Mouse (Mus musculus): Measurements from ENCODE around the gene Spsb3. TPM values are rescaled to one million over a fixed set of nuclear protein-coding genes. Genes with fewer than 3 reads are reported as not detected.

Spsb3 gene
- 10 to 100 TPM; 31.5 to 35.6 TPM for total RNA-seq (2021)
- long read RNA-seq, experiment 1, transcript Spsb3-203 (7 exons, 1,641 nt) = major isoform, 34 of 103 reads
- long read RNA-seq, experiment 1, transcript Spsb3-209 (7 exons, 1,953 nt) = major isoform, 34 of 103 reads
- long read RNA-seq, experiment 1, partial matches to known transcripts = 9 of 103 reads
- long read RNA-seq, experiment 1, other reads (novel, unspliced or antisense) = 20 of 103 reads
- long read RNA-seq, experiment 2, transcript Spsb3-209 (7 exons, 1,953 nt) = major isoform, 34 of 57 reads
- long read RNA-seq, experiment 2, transcript Spsb3-203 (7 exons, 1,641 nt) = minor isoform, 12 of 57 reads
- long read RNA-seq, experiment 2, partial matches to known transcripts = 1 of 57 reads
- long read RNA-seq, experiment 2, other reads (novel, unspliced or antisense) = 7 of 57 reads

DNA sequence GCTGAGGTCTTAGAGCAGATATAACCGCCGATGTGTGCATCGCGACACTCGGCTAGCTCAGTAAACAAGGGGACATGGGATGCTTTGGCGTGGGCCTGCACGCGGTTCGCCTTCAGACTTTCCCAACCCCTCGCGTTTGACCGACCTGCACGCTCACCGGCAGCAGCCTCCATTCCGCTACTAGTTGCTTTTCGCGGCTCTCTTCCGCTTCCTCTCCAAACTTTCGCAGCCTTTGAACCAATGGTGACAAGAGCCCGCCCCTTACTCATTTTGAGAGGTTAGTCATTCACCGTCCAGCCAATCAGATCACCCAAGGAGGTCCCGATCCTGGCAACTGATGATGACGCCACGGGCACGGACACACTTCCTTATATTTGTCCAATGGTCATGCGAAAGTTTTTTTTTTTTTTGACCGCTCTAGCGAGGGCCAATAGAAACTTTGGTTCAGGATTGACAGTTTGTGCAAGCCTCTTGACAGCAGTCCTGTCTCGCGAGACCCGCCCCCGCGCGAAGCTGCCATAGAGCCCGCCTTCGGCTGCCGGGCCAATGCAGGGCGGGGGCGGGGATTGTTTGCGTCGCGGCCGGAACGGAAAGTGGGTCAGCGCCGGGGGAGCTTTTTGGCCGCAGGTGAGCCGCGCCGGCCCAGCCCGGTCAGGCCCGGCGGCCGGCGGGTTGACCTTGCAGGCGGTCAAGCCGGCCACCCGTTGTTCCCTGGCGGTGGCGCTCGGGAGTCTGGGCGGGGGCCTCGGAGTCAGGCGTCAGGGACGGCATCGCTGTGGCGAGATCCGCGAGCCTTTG lies at the start of gene Spsb3, which contains the start of gene Nubp2:
Spsb3 (plus strand) TSS at position 510 of the 798 bp plus-strand sequence.
Nubp2 (minus strand) TSS at position 216 of the 798 bp plus-strand sequence.
- peak; percentile 98 for DNase-seq

DNA sequence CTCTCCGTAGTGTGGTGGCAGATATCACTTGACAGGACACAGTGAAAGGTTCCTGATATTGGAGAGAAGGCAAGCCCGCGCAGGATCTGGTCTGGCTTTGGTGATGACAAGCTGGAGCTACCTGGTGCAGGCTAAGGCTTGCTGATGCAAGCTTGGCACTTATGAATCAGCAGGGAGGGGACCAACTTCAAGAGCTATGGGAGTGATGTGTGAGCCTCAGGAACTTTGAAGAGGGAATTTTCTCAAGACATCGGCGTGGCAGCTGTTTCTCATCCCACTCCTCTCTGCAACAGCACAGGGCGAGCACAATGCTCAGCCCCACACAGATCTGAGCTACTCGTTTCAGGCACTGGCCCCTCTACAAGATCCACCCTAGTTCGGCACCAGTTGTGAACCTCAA lies 46.6 kb upstream of the Spsb3 start, which contains the start of gene Hagh:
Hagh (plus strand) TSS at position 302 of the 400 bp plus-strand sequence.
- DNase-seq = no peak

DNA sequence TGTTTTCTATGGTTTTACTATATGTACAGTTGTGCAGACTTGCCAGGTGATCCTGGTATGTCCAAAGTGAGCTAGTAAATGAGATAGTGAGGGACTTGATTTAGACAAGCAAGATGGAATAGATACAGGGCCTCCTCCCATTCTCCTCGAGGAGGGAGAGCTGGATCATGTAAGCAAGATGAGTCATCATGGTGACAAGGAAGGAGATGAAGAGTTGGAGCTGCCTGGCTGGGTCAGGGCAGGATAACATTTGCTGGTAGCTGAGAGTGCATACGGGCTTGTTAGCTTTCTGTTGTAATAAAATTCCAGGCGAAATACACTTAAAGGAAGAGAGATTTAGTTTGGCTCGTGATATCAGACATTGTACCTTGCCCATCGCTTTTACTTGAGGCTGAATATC lies 46.1 kb upstream of the Spsb3 start:
- no peak for DNase-seq

DNA sequence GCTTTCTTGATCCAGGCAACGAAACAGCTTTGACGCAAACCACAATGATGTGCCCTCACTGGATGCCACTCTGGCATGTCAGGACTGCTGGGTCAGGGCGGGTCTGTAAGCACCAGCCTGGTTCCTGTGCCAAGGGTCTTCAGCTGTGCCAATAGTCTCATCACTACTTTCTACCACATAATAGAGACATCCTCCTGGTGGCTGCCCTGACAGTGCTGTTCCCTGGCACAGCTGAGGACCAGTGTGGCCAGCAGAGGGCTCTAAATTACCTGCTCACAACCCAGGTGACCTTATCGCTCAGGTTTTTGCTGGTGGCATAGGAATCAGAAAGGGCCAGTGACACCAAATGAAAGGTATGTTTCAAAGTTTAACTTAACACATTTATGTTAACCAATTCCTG lies 45.3 kb upstream of the Spsb3 start:
- peak; percentile 22 for DNase-seq

DNA sequence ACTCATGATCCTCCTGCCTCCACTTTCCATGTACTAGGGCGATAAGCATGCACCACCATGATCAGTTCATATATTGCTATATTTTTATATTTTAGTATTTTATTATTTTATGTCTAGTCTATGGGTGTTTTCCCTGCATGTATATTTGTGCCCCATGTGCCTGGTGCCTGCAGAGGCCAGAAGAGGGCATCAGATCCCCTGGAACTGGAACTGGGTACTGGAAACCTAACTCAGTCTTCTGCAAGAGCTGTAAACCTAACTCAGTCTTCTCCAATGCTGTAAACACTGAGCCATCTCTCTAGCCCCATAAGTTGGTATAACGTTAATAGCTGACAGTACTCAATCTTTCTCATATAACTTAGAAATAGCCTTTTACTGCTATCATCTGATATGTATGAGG lies 43.8 kb upstream of the Spsb3 start:
- no peak for DNase-seq

DNA sequence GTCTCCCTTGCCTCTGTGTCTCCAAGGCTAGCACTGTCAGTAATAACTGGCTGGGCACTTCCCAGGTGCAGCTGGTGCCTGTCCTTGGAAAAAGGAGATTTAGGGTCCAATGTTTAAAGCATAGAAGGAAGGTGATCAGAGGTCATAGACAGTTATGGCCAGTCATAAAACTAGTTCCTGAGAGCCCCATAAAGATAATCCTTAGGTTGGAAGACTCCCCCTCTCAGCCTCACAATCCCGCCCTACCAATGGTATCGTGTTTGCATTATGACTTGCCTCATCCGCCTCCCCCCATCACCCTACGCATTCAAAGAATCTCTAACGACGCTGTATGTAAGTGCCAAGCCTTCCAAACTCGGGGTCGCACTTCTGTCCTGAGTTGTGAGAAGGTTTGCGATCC lies 41.9 kb upstream of the Spsb3 start:
- DNase-seq = no peak

DNA sequence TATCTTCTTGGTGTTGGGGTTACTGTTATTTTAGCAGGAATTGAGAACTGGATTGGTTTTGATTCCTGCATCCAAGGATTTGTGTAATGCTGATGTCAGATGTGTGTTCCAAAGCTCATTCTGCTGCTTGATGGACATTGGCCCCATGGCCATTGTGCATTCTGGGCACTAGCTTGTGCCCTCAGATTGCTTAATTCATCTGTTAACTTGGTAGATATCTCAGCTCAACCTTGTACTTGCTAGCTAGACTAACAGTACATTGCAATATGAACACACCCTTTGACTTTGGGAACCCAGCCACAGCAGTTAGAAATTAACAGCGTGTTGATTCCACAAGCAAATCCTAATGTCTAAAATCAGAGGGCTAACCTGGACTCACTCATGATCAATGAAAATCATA lies 39.1 kb upstream of the Spsb3 start:
- peak; percentile 11 for DNase-seq

DNA sequence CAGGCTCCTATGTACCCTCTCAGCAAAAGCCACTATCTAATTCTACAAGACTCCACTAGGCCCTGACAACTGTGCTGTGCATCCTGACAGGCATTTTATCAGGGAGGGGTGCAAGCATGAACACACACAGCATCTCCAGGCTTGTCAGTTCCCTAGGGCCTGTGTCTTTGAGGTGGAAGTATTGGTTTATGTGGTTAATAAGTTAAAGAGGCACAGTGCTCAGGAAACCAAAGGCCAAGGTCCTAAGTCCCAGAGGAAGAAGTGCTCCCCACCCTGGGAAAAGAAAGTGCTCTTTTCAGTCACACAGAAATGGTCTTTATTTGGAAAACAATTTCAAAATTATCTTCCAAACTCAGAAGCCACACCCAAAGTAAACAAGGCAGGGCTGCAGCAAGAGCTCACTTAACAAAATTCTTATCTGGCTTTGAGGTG lies 37.8 kb upstream of the Spsb3 start:
- DNase-seq = no peak

DNA sequence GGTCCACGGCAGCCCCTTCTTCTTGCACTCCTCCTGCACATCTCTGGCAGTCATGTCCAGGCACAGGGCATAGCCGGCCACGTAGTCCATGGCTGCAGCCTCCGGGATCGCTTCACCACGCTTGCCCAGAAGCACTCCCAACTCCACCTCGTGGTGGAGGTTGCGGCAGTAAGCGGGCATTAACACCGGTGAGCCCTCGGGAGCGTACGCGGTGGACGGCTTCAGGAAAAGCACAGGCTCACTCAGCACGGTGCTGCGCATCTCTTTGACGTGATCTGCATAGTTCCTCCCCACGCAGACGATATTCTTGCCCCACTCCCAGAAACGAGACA lies 36.7 kb upstream of the Spsb3 start:
- DNase-seq = no peak

DNA sequence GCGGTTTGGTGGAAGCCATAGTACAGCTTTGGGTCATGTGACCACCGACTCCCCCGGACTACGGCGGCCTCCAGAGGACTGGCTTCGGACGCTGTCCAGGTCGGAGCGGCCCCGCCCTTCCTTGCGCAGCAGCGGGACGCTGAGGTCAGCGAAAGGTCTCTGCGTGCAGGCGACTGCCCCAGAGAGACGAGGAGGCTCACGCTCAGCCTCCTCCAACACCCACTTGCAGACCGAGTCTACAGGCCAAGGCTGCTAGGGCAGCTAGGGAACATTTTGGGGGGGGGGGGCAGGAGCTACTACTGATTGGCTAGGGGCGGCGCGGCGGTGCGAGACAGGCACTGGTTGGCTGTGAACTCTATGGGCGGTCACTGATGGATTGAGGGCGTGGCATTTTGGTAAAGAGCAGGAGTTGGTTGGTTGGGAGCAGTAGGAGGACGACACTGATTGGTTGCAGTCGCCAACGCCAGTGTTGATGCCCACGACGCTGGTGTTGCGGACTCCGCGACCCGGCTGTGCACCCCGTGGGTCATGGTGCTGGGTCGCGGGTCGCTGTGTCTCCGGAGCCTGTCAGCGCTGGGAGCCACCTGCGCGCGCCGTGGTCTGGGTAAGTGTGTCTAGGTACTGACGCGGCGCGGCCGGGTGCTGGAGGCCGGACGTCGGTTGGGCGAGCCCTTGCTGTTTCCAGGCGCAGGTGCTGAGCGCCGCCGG lies 36.2 kb upstream of the Spsb3 start, which contains the start of gene Fahd1:
Fahd1 (minus strand) TSS at position 300 of the 708 bp plus-strand sequence.
- peak; percentile 94 for DNase-seq

DNA sequence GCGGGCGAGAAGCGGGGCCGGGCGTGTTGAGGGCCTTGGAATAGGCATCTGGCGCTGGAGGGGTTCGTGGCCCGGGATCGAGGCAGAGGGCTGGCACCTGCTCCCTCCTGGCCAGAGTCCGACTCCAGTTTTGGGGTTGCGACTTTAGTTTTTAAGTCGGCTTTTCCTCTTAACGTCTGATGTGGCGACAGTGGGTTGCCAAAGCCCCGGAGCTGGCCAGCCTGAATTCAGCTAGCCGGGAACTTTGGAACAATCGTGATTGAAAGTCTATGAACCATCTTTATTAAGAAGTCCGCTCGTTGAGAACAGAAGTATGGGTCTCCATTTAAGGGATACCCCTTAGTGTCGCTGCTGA lies 35.7 kb upstream of the Spsb3 start:
- no peak for DNase-seq

DNA sequence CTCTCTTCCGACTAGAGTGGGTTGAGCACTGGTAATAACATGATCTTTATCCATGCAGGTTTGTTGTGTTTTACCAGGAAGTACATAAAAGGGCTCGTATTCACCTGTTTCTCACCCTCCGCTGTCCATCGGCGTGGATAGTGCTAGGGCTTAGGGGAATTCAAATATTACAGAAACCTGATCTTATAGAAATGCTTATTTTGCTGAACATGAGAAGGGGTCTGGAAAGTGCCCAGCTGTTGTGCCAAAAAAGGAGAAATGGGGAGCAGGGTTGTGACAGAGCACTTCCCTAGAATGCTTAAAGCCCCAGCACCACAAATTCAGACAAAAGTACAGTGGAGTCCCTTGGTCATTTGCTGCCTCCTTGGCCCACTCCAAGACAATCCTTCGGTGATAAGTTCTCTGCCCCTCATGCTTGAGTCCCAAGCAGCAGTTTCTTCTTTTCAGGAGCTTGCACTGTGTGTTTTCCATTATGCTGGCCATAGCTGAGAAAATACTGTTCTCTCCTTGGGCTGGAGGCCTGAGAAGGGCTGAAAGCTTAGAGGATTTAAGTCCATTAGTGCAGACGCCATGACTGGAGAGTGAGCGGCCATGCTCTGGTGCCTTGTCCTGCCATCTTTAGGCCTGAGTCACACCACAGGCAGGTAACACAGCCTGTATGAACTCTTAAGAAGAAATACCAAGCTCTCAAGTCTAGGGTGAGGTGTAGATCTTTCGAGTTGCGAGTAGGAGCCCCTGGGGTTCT lies 34.9 kb upstream of the Spsb3 start:
- no peak for DNase-seq

DNA sequence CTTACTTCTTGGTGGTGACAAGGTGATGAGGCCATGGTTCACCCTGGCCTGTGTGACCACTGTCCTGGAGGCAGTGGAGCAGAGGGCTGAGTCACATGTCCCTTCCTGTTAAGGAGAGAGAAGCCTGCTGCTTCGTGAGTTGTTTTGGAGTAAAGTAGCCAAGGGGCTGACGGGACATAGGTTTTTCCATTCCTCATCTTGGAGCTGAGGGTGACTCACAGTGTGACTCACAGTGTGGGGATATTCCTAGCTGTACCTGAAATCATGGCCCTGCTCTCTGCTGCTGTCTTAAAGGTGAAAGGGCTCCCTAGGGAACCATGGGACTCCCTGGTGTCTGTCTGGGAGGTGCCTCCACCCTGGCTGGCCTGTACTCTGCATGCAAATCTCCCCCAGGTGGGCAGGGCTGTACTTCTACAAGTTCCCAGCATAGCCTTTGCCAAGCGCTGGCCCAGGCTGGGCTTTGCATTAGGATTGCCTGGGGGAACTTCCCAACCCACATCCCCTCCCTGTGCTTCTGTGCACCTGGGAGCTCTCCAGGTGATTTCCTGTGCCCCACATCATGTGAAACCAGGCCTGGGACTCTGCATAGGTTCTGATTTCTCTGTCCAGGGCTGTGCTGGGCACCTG lies 30.5 kb upstream of the Spsb3 start:
- no peak for DNase-seq

DNA sequence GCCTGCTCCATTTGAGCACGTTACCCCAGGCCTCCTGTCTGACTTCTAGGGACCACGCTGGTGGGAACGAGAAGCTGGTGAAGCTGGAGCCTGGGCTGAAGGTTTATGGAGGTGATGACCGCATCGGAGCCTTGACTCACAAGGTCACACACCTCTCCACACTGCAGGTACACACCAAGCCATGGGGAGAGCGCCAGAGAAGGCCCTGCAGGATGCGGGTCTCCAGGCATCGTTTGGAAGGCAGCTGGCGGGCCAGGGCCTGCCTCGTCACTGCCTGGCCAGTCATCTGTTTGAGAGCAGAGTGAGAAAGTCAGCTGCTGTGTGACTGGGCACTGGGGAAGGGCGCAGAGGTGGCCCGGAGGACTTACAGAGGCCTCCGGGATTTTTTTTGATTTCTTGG lies 29.9 kb upstream of the Spsb3 start:
- no peak for DNase-seq

DNA sequence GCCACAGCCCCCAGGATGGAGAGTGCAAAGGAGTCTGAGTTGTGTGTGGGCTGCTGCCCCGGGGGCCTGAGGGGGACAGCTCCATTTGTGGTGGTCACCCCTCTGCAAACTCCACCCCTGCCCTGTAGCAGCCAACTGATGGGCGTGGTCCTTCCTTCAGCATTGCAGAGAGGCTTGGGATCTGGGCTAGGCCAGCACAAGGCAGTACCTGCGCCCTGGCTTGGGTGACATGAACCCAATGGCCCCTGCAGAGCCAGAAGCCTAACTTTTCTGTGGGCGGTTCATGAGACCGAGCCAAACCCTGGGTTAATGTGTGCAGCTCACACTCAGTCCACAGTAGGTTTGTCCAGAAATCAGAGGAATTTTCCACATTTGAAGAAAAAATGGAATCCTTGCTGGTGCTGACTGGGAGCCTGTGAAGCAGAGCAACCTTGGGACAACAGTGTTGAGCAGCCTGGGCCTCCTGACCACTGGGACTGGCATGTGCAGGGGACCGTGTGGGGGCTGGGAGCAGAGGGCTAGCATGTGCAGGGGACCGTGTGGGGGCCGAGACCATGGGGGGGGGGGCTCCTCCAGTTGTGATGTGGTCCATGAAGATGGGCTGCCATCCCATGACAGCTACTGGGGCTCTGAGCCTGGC lies 28.5 kb upstream of the Spsb3 start:
- no peak for DNase-seq

DNA sequence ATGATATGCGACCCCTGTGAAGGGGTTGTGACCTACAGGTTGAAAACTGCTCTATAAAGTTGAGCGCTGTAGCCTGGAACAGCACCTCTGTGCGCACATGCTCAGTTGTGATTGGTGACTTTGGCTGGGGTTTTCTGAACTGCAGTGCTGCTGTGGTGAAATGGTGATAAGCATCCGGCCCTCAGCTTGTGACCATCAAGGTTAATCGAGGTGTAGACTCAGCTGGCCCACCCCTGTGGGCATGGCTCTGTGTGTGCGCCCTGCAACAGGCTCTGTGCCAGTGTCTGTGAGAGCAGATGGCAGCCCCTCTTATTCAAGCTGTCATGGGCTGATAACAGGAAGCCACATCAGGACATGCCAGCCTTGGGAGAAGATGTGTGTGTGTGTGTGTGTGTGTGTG lies 27.5 kb upstream of the Spsb3 start:
- no peak for DNase-seq

DNA sequence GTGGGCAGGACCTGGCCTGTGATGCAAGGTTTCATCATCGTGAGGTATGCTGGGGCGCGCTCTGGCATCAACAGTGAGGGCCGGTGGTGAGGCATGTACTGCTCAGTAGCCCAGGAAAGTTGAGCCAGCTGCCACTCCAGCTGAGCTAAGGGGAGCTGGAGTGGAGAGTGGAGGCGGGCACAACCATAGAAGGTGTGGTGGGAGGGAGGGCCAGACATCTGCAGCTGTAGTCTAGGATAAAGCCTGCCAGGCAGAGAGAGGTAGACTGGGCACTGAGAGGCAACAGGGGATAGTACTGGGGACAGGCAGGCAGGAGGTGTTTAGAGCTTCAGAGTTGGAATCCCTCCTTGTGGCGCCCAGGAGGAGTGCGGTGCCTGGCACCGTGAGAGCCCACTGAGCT lies 26.4 kb upstream of the Spsb3 start:
- no peak for DNase-seq

DNA sequence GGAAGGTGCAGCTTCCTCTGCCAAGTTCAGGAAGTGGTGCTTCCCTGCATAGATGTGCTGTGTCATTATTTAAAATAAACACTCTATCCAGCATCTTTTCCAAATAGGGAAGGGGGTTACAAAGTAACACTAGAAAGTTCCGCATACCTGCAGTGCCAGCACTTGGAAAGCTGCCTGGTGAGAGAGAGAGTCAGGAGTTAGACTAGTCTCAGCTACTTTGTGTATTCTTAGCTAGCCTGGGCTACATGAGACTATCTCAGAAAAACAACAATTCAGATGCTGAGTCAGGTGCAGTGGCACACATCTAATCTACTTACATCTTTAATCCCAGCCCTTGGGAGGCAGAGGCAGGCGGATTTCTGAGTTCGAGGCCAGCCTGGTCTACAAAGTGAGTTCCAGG lies 24.7 kb upstream of the Spsb3 start:
- DNase-seq = no peak

DNA sequence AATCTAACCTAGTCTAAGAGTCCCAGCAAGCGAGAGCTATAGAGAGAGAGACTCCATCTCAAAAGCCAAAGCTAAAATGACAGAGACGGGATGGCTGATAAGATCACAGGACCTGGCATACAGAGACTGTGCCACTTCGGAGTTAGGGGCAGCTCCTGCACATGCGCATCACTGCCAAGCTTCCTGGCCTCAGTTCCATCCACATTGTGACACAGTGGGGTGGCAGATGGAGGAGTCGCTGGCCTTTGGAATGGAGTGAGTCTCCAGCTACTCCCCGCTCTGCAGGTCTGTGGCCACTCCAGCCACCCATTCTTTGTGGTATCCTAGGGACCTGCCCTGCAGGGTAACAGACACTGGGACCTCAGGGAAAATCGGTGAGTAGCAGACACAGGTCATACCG lies 20.7 kb upstream of the Spsb3 start, which contains the start of gene Igfals:
Igfals (plus strand) TSS at position 222 of the 400 bp plus-strand sequence.
- no peak for DNase-seq

DNA sequence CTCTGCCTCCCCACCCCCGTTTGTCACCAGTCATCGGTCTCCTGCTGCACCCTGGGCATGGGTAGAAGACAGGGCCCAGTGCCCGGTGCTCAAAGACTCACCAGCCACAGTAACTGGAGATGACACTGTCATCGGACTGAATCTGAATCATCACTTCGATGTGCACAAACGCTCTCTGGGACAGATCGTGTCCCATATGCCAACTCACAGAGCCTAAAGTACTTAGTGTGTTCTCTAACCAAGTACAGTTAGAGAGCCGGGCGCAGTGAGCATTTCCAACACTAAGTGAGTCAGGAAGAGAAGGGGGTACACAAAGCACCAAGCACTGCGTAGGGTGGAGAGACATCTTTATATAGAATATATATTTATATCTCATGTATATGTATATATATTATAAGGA lies 18.5 kb upstream of the Spsb3 start:
- no peak for DNase-seq
